Comparison of ENCODE assay signal across 16 mouse cellular contexts in genomic region chr13:38539192-38539900, GRCm38 (mm10).
"Had no signal": no experiment of that assay in that cellular context is flagged by ENCODE, and none has a peak within 500 bp of the region (broad histone marks: within the 10 kb centered on the region; RNA-seq: fewer than 3 reads in every experiment).

No protein-coding gene starts in this region.

- H3K9ac ChIP-seq: liver, embryonic 14.5 days; lung, embryonic 15.5 days; midbrain, embryonic 13.5 days; midbrain, embryonic 15.5 days; neural tube, embryonic 12.5 days; stomach, embryonic 15.5 days had no signal

- DNase-seq: lung, adult 2 months; lung, postnatal 10 days; right cerebral cortex, postnatal 14 days; thymus, adult 2 months; thymus, postnatal 25 days; thymus, postnatal 4 days had no signal

- H3K27me3 ChIP-seq: lung, embryonic 15.5 days; midbrain, embryonic 13.5 days; midbrain, embryonic 15.5 days; neural tube, embryonic 12.5 days; stomach, embryonic 15.5 days had no signal

- H3K4me2 ChIP-seq: lung, embryonic 15.5 days; midbrain, embryonic 11.5 days; midbrain, embryonic 13.5 days; midbrain, embryonic 15.5 days; neural tube, embryonic 12.5 days; stomach, embryonic 15.5 days had no signal

- H3K9me3 ChIP-seq: lung, embryonic 15.5 days; midbrain, embryonic 13.5 days; midbrain, embryonic 15.5 days; neural tube, embryonic 12.5 days; stomach, embryonic 15.5 days had no signal

- H3K36me3 ChIP-seq: lung, embryonic 15.5 days; midbrain, embryonic 13.5 days; midbrain, embryonic 15.5 days; neural tube, embryonic 12.5 days; stomach, embryonic 15.5 days had no signal

- ATAC-seq: midbrain, embryonic 13.5 days; midbrain, embryonic 15.5 days had no signal

- H3K4me1 ChIP-seq: lung, embryonic 15.5 days; megakaryocyte, embryonic 14.5 days; midbrain, embryonic 13.5 days; midbrain, embryonic 15.5 days; neural tube, embryonic 12.5 days; stomach, embryonic 15.5 days had no signal

- H3K4me3 ChIP-seq: lung, embryonic 15.5 days; midbrain, embryonic 13.5 days; midbrain, embryonic 15.5 days; neural tube, embryonic 12.5 days; stomach, embryonic 15.5 days had no signal

- H3K27ac ChIP-seq: liver, embryonic 14.5 days; lung, embryonic 15.5 days; macrophage; midbrain, embryonic 13.5 days; midbrain, embryonic 15.5 days; neural tube, embryonic 12.5 days; stomach, embryonic 15.5 days; stomach, postnatal 0 days had no signal
